Mouse (Mus musculus) urinary bladder, postnatal 10 days (tissue): Measurements from ENCODE around the gene Fsip2.

Experiments used
- DNase-seq: peaks from one replicate; pipeline ENCODE4 v3.0.0; 2022; ENCODE audit warnings: low spot score

The Fsip2 gene

DNA sequence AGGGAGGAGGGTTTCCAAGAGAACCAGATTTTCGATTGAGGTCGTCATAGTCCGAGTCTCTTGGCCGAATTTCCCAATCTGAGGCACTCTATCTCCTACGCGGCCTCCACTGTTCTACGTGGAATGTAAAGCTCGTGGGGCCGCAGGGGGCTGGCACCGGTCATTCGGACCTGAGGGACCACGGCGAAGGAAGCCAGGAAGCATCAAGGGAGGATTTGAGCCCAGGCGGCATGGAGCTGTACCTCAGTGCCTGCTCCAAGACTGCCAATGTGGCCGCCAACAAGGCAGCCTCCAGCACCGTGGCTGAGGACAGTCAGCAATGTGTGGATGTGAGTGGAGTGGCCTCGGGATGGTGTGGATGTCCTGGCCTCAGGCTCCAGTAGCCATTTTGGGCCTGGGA lies at the start of gene Fsip2:
Fsip2 (plus strand) TSS at position 163 of the 400 bp plus-strand sequence.
- no peak for DNase-seq

- DNase-seq: no peak
These were observed 20.0 kb downstream of the Fsip2 start for GRCm38 (mm10) chr2:82963443-82963842.

GRCm38 (mm10) chr2:83025853-83026252 lies 82.4 kb downstream of the Fsip2 start:
- no peak for DNase-seq

DNA sequence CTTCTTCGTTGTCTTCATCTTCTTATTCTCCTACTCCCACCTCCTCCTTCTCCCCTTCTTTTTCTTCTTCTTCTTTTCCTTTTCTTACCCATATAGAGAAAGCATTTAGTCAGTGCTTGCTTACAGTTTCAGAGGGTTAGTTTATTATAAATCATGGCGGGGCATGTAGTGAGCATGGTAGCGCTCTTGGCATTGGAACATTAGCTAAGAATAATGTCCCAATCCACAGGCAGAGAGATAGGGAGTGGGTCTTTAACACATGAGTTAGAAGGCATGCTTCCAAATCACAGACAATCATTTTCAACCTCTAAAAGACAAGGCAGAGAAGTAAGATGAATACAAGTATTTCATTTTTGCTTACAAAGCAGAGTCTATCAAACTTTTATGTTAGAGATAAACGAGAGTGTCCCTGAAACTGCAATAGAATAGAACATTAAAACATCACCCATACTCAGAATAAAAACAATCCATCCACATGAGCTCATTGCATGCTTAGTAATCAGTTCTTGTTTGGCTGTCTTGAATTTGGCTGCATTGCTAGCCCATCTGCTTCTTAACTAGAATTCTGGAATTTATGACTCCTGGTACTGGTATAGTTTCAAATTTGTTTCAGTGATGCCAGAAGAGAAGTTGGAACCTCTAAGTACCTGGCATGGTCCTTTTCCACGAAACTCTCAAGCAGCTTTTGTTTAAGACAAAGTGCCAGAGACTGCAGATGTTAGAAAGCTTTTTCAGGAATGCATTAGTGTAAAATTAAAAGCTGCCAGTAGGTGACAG lies 109.7 kb downstream of the Fsip2 start:
- no peak for DNase-seq
